Mouse (Mus musculus) C2C12 (cell line): ENCODE results near the gene Gm20388. TPM values are rescaled to one million over a fixed set of nuclear protein-coding genes. Genes with fewer than 3 reads are reported as not detected.

Experiments
- H3K27me3 ChIP-seq: one replicate; pipeline ENCODE4 v1.6.1; 2011; ENCODE audit not compliant: control insufficient read depth, insufficient read depth, insufficient read length
- H3K36me3 ChIP-seq: one replicate; pipeline ENCODE4 v1.6.1; 2011; ENCODE audit not compliant: control insufficient read depth, insufficient read depth
- H3K4me3 ChIP-seq: one replicate; pipeline ENCODE4 v1.5.1; 2011; ENCODE audit warnings: mild to moderate bottlenecking, control low read depth; ENCODE audit not compliant: poor library complexity, insufficient read depth, severe bottlenecking
- H3K79me2 ChIP-seq: one replicate; pipeline ENCODE4 v1.6.1; 2011; ENCODE audit not compliant: control insufficient read depth, insufficient read depth
- H3K79me3 ChIP-seq: one replicate; pipeline ENCODE4 v1.6.1; 2011; ENCODE audit warnings: low read depth, control low read depth
- H3ac ChIP-seq: one replicate; pipeline ENCODE3; 2011; ENCODE audit warnings: low read depth; ENCODE audit not compliant: control insufficient read depth, insufficient read length
- CEBPB ChIP-seq: IDR thresholded peaks from one replicate; pipeline ENCODE4 v1.6.1; 2011; ENCODE audit warnings: low read depth, mild to moderate bottlenecking, control low read depth, moderate library complexity
- CTCF ChIP-seq: IDR thresholded peaks from one replicate; pipeline ENCODE4 v1.5.1; 2011; ENCODE audit not compliant: control insufficient read depth, insufficient read depth, insufficient read length
- FOSL1 ChIP-seq: IDR thresholded peaks from one replicate; pipeline ENCODE4 v1.8.0; 2011; ENCODE audit warnings: mild to moderate bottlenecking, low read length; ENCODE audit not compliant: poor library complexity, insufficient read depth, severe bottlenecking
- MAX ChIP-seq: IDR thresholded peaks from one replicate; pipeline ENCODE4 v1.6.1; 2011; ENCODE audit warnings: mild to moderate bottlenecking, control low read depth
- MYOD1 ChIP-seq: IDR thresholded peaks from one replicate; pipeline ENCODE4 v1.6.1; 2011; ENCODE audit warnings: low read depth; ENCODE audit not compliant: control insufficient read depth, insufficient read length
- MYOG ChIP-seq: IDR thresholded peaks from one replicate; pipeline ENCODE4 v1.6.1; 2011; ENCODE audit not compliant: control insufficient read depth, insufficient read length; ENCODE audit errors: extremely low read depth
- USF1 ChIP-seq: IDR thresholded peaks from one replicate; pipeline ENCODE4 v1.6.1; 2011; ENCODE audit warnings: low read depth, mild to moderate bottlenecking, control low read depth, moderate library complexity
- polyA plus RNA-seq: library from polyadenylated mRNA; unstranded; fragments of >200 nt; fragmentation: generic; extraction: Trizol; gene quantifications from one replicate; pipeline ENCODE4 v1.2.1, GENCODE M21; 2012; ENCODE audit warnings: missing spikeins

Gm20388 gene
- polyA plus RNA-seq, 1 experiment, result 15.0 TPM

DNA sequence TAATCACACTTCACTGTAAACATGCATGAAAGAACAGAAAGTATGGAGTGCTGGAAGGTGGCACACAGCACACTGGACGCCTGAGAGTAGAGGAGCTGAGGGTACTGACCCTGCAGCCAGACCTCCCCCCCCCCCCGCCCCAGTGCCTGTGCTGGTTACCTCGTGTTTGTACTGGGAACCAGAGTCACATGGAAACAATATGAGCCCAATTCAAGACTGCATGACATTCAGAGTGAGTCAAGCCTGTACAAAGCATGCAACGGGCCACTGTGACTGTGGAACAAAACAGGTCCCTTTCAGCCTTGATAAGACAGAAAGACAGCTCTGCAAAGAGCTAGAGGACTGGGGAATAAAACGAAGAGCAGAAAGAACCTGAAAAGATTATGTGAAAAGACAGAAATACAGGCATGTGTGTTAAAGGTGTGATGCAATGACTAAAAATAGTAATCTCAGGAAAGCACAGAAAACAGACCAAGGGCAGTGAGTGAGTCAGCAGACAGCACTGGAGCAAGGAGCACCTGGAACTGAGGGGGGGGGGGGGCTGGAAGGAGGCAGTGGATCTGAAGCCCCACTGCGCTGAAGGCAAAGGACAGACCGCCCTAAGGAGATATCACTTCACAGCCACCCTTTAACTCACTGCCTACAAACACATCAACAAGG, 3012.9 kb downstream of the Gm20388 start:
- Histone ChIP-seq H3ac (no peak overlapping the region), H3K27me3 (no peaks in the 10 kb centered on the region), H3K4me3 (no peak overlapping the region), H3K36me3 (peaks cover 3% of the 10 kb centered on the region), H3K79me3 (peaks cover 82% of the 10 kb centered on the region), H3K79me2 (peaks cover 100% of the 10 kb centered on the region)
- TF ChIP-seq USF1, result no peak
- TF ChIP-seq CEBPB, result peak; percentile 28
- no peak for TF ChIP-seq MAX

DNA sequence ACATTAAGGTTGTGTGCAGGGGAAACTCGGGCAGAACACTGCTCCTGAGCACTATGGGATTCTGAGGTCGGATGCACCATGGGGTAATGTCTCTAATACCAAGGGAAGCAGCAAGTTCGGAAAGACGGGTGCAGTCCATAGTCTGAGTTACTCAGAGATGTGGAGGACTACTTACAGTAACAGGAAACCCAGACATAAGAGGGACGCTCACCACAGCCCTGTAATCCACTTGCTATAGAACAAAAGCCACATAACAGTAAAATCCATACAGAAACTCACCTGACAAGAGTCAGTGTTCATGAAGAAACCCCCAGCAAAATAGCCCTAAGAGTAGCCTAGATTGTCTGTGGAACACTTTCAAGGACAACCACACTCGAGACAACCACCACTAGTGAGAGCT, 3013.4 kb downstream of the Gm20388 start:
- Histone ChIP-seq H3ac (no peak overlapping the region), H3K36me3 (peaks cover 3% of the 10 kb centered on the region), H3K79me2 (peaks cover 100% of the 10 kb centered on the region), H3K79me3 (peaks cover 82% of the 10 kb centered on the region), H3K27me3 (no peaks in the 10 kb centered on the region), H3K4me3 (no peak overlapping the region)
- TF ChIP-seq MAX (no peak), CEBPB (no peak), USF1 (no peak), CTCF (no peak), FOSL1 (no peak), MYOD1 (no peak)

DNA sequence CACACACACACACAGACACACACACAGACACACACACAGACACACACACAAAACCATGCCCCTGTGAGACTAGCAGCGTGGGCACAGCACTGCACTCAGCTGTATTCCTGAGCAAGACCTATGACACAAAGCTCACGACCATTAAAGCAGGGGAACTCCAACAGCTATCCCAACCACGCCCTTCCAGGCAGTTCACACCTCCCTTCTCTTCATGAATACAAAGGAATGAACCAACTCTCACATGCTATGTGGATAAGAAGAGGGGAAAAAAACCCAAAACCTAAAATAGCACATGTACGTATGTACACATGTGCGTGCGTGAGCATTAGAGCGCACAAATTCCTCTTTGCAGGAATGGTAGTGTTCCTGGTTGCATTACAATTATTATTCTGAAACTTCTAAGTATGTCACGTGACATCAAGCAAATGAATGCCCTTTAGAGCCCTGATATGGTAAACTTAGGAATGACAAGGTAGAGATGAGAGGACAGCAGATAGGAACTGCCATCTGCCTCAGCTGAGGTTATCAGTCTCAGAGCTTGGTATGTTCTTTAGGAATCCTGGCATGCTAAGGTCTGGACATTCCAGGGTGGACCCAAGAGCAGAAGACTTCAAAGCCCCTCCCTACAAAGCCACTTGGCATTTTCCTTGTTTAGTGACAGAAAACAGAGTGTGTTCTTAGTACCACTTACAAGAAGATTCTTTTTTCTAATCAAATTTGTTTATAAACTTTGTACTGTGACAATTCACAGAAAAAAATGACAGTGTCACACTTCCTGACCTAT, 3015.5 kb downstream of the Gm20388 start:
- H3K36me3 ChIP-seq, result peaks cover 3% of the 10 kb centered on the region
- no peak for TF ChIP-seq FOSL1
- TF ChIP-seq MAX, result no peak
- no peak for TF ChIP-seq USF1
- H3K79me2 ChIP-seq, result peaks cover 100% of the 10 kb centered on the region
- H3K79me3 ChIP-seq, result peaks cover 76% of the 10 kb centered on the region
- H3ac ChIP-seq, result no peak overlapping the region
- no peak overlapping the region for H3K4me3 ChIP-seq
- no peaks in the 10 kb centered on the region for H3K27me3 ChIP-seq

DNA sequence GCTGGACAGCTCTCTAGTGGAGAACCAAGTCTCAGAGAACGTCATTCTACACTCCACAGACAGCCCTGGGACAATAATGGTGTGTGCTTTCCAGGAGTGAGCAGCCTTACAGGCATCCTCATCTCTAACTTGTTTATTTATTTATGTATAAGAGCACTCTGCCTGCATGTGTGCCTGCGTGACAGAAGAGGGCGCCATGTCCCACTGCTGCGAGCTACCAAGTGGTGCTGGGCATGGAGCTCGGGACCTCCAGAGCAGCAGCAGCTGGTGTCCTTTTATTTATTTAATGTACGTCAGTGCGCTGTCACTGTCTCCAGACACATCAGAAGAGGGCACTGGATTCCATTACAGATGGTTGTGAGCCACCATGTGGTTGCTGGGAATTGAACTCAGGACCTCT, 3016.1 kb downstream of the Gm20388 start:
- H3K27me3 ChIP-seq, result no peaks in the 10 kb centered on the region
- TF ChIP-seq CTCF (no peak), MYOG (no peak)
- no peak overlapping the region for H3K4me3 ChIP-seq
- peaks cover 100% of the 10 kb centered on the region for H3K79me2 ChIP-seq
- H3K36me3 ChIP-seq, result peaks cover 3% of the 10 kb centered on the region
- H3ac ChIP-seq, result no peak overlapping the region
- H3K79me3 ChIP-seq, result peaks cover 77% of the 10 kb centered on the region

DNA sequence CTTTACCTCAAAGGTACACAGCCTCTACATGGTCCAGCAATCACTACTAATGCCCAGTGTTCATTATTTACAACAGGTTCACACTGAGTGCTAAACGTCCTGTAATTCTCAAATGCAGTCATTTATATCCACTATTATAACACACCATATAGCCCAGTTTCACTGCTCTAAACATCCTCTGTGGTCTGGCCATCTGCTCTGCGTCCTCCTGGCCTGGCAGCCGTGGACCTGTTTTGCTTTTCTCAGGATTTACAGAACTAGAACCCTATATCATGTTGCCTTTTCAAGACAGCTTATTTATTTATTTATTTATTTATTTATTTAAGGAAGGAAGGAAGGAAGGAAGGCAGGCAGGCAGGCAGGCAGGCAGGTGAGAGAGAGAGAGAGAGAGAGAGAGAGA, 3017.2 kb downstream of the Gm20388 start:
- Histone ChIP-seq H3K27me3 (no peaks in the 10 kb centered on the region), H3ac (no peak overlapping the region), H3K79me3 (peaks cover 76% of the 10 kb centered on the region), H3K79me2 (peaks cover 100% of the 10 kb centered on the region), H3K36me3 (no peaks in the 10 kb centered on the region), H3K4me3 (no peak overlapping the region)
- TF ChIP-seq CTCF (no peak), MYOD1 (no peak), FOSL1 (no peak), MAX (no peak), MYOG (no peak), CEBPB (no peak), USF1 (no peak)

DNA sequence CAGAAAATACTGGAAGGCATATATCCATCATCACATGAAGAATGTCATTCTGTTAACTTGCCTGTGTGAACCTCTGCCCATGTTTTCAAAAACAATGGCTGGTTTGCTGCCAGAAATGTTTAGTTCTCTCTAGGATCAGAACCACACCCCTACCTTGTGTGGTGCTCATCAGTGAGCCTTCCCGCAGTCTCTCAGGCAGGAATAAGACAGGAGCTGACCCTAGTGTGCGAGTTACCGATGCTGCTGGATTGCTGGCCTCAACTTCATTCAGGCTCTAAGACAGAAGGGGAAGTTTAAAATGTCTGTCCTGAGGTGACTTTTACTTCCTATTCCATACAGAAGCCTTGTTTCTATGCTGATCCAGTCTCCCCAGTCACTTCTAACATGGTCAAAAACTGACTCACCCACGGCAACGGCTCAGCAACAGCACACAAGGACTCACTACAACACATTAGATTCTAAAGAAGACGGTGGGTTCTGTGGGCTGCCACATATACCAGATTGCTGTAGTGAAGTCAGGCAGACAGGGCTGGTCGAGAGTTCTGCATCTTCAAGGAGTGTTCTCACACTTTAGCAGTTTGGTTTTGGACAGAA, 3018.1 kb downstream of the Gm20388 start:
- H3K36me3 ChIP-seq, result no peaks in the 10 kb centered on the region
- no peak overlapping the region for H3K4me3 ChIP-seq
- no peaks in the 10 kb centered on the region for H3K27me3 ChIP-seq
- no peak for TF ChIP-seq CEBPB
- TF ChIP-seq MYOG, result no peak
- TF ChIP-seq MYOD1, result no peak
- no peak for TF ChIP-seq CTCF
- TF ChIP-seq USF1, result no peak
- TF ChIP-seq MAX, result no peak
- TF ChIP-seq FOSL1, result no peak
- H3K79me3 ChIP-seq, result peaks cover 78% of the 10 kb centered on the region
- H3K79me2 ChIP-seq, result peaks cover 100% of the 10 kb centered on the region
- no peak overlapping the region for H3ac ChIP-seq
